Mouse (Mus musculus) heart, postnatal 36 days (tissue): Measurements from ENCODE around the gene Bex2. TPM values are rescaled to one million over a fixed set of nuclear protein-coding genes. Genes with fewer than 3 reads are reported as not detected.
"Not testable (repeated sequence)": the region's sequence is repeated elsewhere in the genome, so short reads cannot be mapped to it uniquely, and the experiment has no call there.

Source experiments
- DNase-seq, 2 experiments: peaks; one replicate each; pipeline ENCODE4 v3.0.0; 2021 to 2022
- intact Hi-C: fragments of 180-260 bp; cut with DNase I; formaldehyde crosslinking; loops from one replicate; pipeline ENCODE4 v1.15.1; 2025
- total RNA-seq, 2 experiments: library from RNA; stranded (reverse); gene quantifications; 2 replicates each; pipeline ENCODE4 v1.2.3; 2021

The Bex2 gene
- not detected for total RNA-seq

- intact Hi-C loops, DNase-seq: not testable (repeated sequence)
These were observed at the start of gene Bex2 for GRCm38 (mm10) chrX:136068020-136068419. Gene Bex2 (minus strand): TSS chrX:136068236.

- intact Hi-C loops = no loop called here
- no peak for DNase-seq
These were observed 47.5 kb upstream of the Bex2 start for GRCm38 (mm10) chrX:136115419-136115961.

GRCm38 (mm10) chrX:136115015-136115414 lies 47.0 kb upstream of the Bex2 start:
- no peak for DNase-seq

GRCm38 (mm10) chrX:136107942-136108341 lies 39.9 kb upstream of the Bex2 start:
- DNase-seq = peak; percentile 6
- intact Hi-C loops = loop anchor here (5.0 kb wide), 1 partner anchor 61 kb away; no protein-coding TSS in a partner anchor

More at GRCm38 (mm10) chrX:136115015-136115414, 47.0 kb upstream of the Bex2 start:
- intact Hi-C loops = no loop called here

- DNase-seq = no peak
- intact Hi-C loops = loop anchor here (5.0 kb wide), 1 partner anchor 57 kb away; no protein-coding TSS in a partner anchor
These were observed 36.7 kb upstream of the Bex2 start for GRCm38 (mm10) chrX:136104724-136105088.

- DNase-seq = no peak
- intact Hi-C loops = no loop called here
These were observed 36.1 kb upstream of the Bex2 start for GRCm38 (mm10) chrX:136104046-136104723.

GRCm38 (mm10) chrX:136094421-136094820 lies 26.4 kb upstream of the Bex2 start:
- intact Hi-C loops = no loop called here
- DNase-seq = no peak

GRCm38 (mm10) chrX:136092497-136093279 lies 24.7 kb upstream of the Bex2 start:
- DNase-seq = no peak
- intact Hi-C loops = no loop called here

- no peak for DNase-seq
- intact Hi-C loops = no loop called here
These were observed 17.1 kb upstream of the Bex2 start, which contains the start of gene Nxf3 for GRCm38 (mm10) chrX:136085155-136085554. Gene Nxf3 (minus strand): TSS chrX:136085255.

GRCm38 (mm10) chrX:136067201-136067991 lies 640 bp downstream of the Bex2 start:
- intact Hi-C loops, DNase-seq: not testable (repeated sequence)

GRCm38 (mm10) chrX:136060698-136061097 lies 7.3 kb downstream of the Bex2 start:
- DNase-seq = no peak
- intact Hi-C loops = no loop called here

- intact Hi-C loops = no loop called here
- DNase-seq = no peak
These were observed 16.8 kb downstream of the Bex2 start for GRCm38 (mm10) chrX:136051219-136051618.

GRCm38 (mm10) chrX:136047528-136047927 lies 20.5 kb downstream of the Bex2 start:
- peak; percentile 23 to 26 for DNase-seq
- intact Hi-C loops = loop anchor here (1.0 to 5.0 kb wide), 2 partner anchors 60 to 274 kb away; no protein-coding TSS in a partner anchor

GRCm38 (mm10) chrX:136043726-136044125 lies 24.3 kb downstream of the Bex2 start:
- DNase-seq = no peak
- intact Hi-C loops = no loop called here

GRCm38 (mm10) chrX:136032799-136033763 lies 35.0 kb downstream of the Bex2 start, which contains the start of gene Arxes1:
Gene Arxes1 (plus strand): TSS chrX:136033367.
- intact Hi-C loops = loop anchor here (5.0 kb wide), 1 partner anchor 284 kb away; no protein-coding TSS in a partner anchor
- peak in 1 of 2 experiments; percentile 5 for DNase-seq

GRCm38 (mm10) chrX:136030331-136030730 lies 37.7 kb downstream of the Bex2 start:
- no peak for DNase-seq
- intact Hi-C loops = loop anchor here (5.0 kb wide), 1 partner anchor 287 kb away; no protein-coding TSS in a partner anchor
